In genomic region chr11:19955701-19956100, GRCm38 (mm10) we compare ENCODE assay signal across 18 mouse cellular contexts. TPM values are rescaled to one million over a fixed set of nuclear protein-coding genes. Genes with fewer than 3 reads are reported as not detected.
A peak's percentile ranks its signal among the peaks of the same experiment; 100 is the strongest.
DNase-seq lines count a peak whose midpoint lies in the region; ATAC-seq and TF ChIP-seq lines count a peak whose summit lies in the region.
"Had no signal": no experiment of that assay in that cellular context is flagged by ENCODE, and none has a peak within 500 bp of the region (broad histone marks: within the 10 kb centered on the region; RNA-seq: fewer than 3 reads in every experiment).

No protein-coding gene starts in this region.

- no peak for DNase-seq in embryonic facial prominence, embryonic 10.5 days (ENCODE audit: low spot score)
- no peak for DNase-seq in right cerebral cortex, postnatal 14 days
- DNase-seq in layer of hippocampus, adult 18-20 months (ENCODE audit: low spot score in 2 of 2), result no peak
- DNase-seq: adrenal gland, adult 2 months; cerebellum, adult 8-10 months; cerebellum, postnatal 36 days; heart, postnatal 10 days had no signal

- H3K9me3 ChIP-seq in embryonic facial prominence, embryonic 15.5 days (replicated peaks), result no peaks in the 10 kb centered on the region
- H3K9me3 ChIP-seq in embryonic facial prominence, embryonic 10.5 days, result no peaks in the 10 kb centered on the region
- H3K9me3 ChIP-seq in ES-Bruce4 (replicated peaks; ENCODE audit: control insufficient read depth, insufficient read depth, low read length, poor library complexity, severe bottlenecking), result no peaks in the 10 kb centered on the region
- no peaks in the 10 kb centered on the region for H3K9me3 ChIP-seq in neural tube, embryonic 15.5 days (replicated peaks)
- H3K9me3 ChIP-seq: forebrain, embryonic 12.5 days; heart, embryonic 12.5 days; midbrain, embryonic 13.5 days had no signal

- TF ChIP-seq CTCF in ES-Bruce4 (IDR thresholded peaks at IDR 0.05; ENCODE audit: low read depth, low read length), result no peak
- TF ChIP-seq CTCF in cortical plate, adult 2 months (IDR thresholded peaks at IDR 0.05; ENCODE audit: extremely low read depth, insufficient read depth, low read length), result no peak

- no peaks in the 10 kb centered on the region for H3K36me3 ChIP-seq in embryonic facial prominence, embryonic 15.5 days
- peaks cover 3% of the 10 kb centered on the region; the same call in 1 of the 2 replicates for H3K36me3 ChIP-seq in embryonic facial prominence, embryonic 10.5 days (replicated peaks)
- H3K36me3 ChIP-seq in ES-Bruce4 (ENCODE audit: control insufficient read depth, insufficient read depth, low read length, poor library complexity, severe bottlenecking), result peaks cover 8% of the 10 kb centered on the region
- 0 out of 2 replicates have a peak, but pooled peaks cover 4% of the 10 kb centered on the region for H3K36me3 ChIP-seq in neural tube, embryonic 15.5 days
- H3K36me3 ChIP-seq: forebrain, embryonic 12.5 days; heart, embryonic 12.5 days; midbrain, embryonic 13.5 days had no signal

- no peaks in the 10 kb centered on the region for H3K27me3 ChIP-seq in embryonic facial prominence, embryonic 15.5 days
- H3K27me3 ChIP-seq in embryonic facial prominence, embryonic 10.5 days (replicated peaks; ENCODE audit: low read depth, poor library complexity, severe bottlenecking), result no peaks in the 10 kb centered on the region
- H3K27me3 ChIP-seq in ES-Bruce4 (ENCODE audit: control insufficient read depth, insufficient read depth, low read length, poor library complexity, severe bottlenecking), result no peaks in the 10 kb centered on the region
- no peaks in the 10 kb centered on the region for H3K27me3 ChIP-seq in neural tube, embryonic 15.5 days (replicated peaks)
- H3K27me3 ChIP-seq: forebrain, embryonic 12.5 days; heart, embryonic 12.5 days; midbrain, embryonic 13.5 days had no signal

- H3K4me1 ChIP-seq in embryonic facial prominence, embryonic 15.5 days, result peaks cover 42% of the 10 kb centered on the region
- peaks cover 43% of the 10 kb centered on the region for H3K4me1 ChIP-seq in embryonic facial prominence, embryonic 10.5 days
- H3K4me1 ChIP-seq in ES-Bruce4 (ENCODE audit: control insufficient read depth, insufficient read depth, low read length), result peaks cover 4% of the 10 kb centered on the region
- peaks cover 2% of the 10 kb centered on the region for H3K4me1 ChIP-seq in cortical plate, adult 2 months (ENCODE audit: control insufficient read depth, insufficient read depth, low read length)
- H3K4me1 ChIP-seq in neural tube, embryonic 15.5 days, result peaks cover 18% of the 10 kb centered on the region; the same call in 1 of the 2 replicates
- H3K4me1 ChIP-seq: forebrain, embryonic 12.5 days; midbrain, embryonic 13.5 days had no signal

- no peak for ATAC-seq in embryonic facial prominence, embryonic 15.5 days (ENCODE audit: insufficient number of reproducible peaks, low FRiP score, low TSS enrichment, low read depth)
- 0 out of 2 replicates have a peak, but pooled peaks have one; percentile 33 for ATAC-seq in neutrophil, adult 5-6 weeks (ENCODE audit: extremely low read depth, insufficient number of reproducible peaks, low FRiP score, poor library complexity, severe bottlenecking)
- no peak for ATAC-seq in neural tube, embryonic 15.5 days (ENCODE audit: low FRiP score)
- ATAC-seq: CD4-positive, CD25-positive, alpha-beta regulatory T cell, adult 4 months; hindbrain, postnatal 0 days; midbrain, embryonic 13.5 days had no signal

- no peak overlapping the region for H3K4me3 ChIP-seq in embryonic facial prominence, embryonic 15.5 days (replicated peaks)
- no peak overlapping the region for H3K4me3 ChIP-seq in embryonic facial prominence, embryonic 10.5 days
- H3K4me3 ChIP-seq in ES-Bruce4 (ENCODE audit: low read depth, low read length), result no peak overlapping the region
- no peak overlapping the region for H3K4me3 ChIP-seq in cortical plate, adult 2 months (ENCODE audit: insufficient read depth, low read length)
- no peak overlapping the region for H3K4me3 ChIP-seq in neural tube, embryonic 15.5 days (replicated peaks)
- H3K4me3 ChIP-seq: forebrain, embryonic 12.5 days; heart, embryonic 12.5 days; midbrain, embryonic 13.5 days had no signal

- TF ChIP-seq POLR2A in ES-Bruce4 (IDR thresholded peaks at IDR 0.05; ENCODE audit: insufficient read depth, low read length), result no peak
- no peak for TF ChIP-seq POLR2A in cortical plate, adult 2 months (IDR thresholded peaks at IDR 0.05; ENCODE audit: extremely low read depth, insufficient read depth, low read length)

- 69% methylated on average over 6 of the region's 6 CpGs for WGBS in embryonic facial prominence, embryonic 15.5 days
- WGBS in embryonic facial prominence, embryonic 10.5 days, result 94% methylated on average over 6 of the region's 6 CpGs
- 87% methylated on average over 6 of the region's 6 CpGs for WGBS in neural tube, embryonic 15.5 days

- no peak for TF ChIP-seq EP300 in ES-Bruce4 (IDR thresholded peaks at IDR 0.05; ENCODE audit: insufficient read depth, low read depth, low read length)

- no peak overlapping the region for H3K4me2 ChIP-seq in embryonic facial prominence, embryonic 15.5 days (replicated peaks)
- no peak overlapping the region for H3K4me2 ChIP-seq in neural tube, embryonic 15.5 days
- H3K4me2 ChIP-seq: forebrain, embryonic 12.5 days; heart, embryonic 12.5 days; midbrain, embryonic 13.5 days had no signal

- 0 out of 2 replicates have a peak overlapping the region, but pooled peaks have one; percentile 29 for H3K27ac ChIP-seq in embryonic facial prominence, embryonic 15.5 days (replicated peaks)
- H3K27ac ChIP-seq in embryonic facial prominence, embryonic 10.5 days (replicated peaks), result no peak overlapping the region
- H3K27ac ChIP-seq in ES-Bruce4 (ENCODE audit: insufficient read depth, low read length), result 0 out of 2 replicates have a peak overlapping the region, but pooled peaks have one; percentile 5
- 0 out of 2 replicates have a peak overlapping the region, but pooled peaks have one; percentile 40 for H3K27ac ChIP-seq in cortical plate, adult 2 months (ENCODE audit: insufficient read depth, low read length)
- no peak overlapping the region for H3K27ac ChIP-seq in neural tube, embryonic 15.5 days (replicated peaks)
- H3K27ac ChIP-seq: forebrain, embryonic 12.5 days; hindbrain, postnatal 0 days; macrophage; midbrain, embryonic 13.5 days had no signal

- H3K9ac ChIP-seq in embryonic facial prominence, embryonic 15.5 days, result no peak overlapping the region
- H3K9ac ChIP-seq in ES-Bruce4 (ENCODE audit: low read depth, poor library complexity, severe bottlenecking), result no peak overlapping the region
- no peak overlapping the region for H3K9ac ChIP-seq in neural tube, embryonic 15.5 days (replicated peaks)
- H3K9ac ChIP-seq: forebrain, embryonic 12.5 days; heart, embryonic 12.5 days; midbrain, embryonic 13.5 days had no signal

RNA-seq across cellular contexts. Expression of gene Spred2, which starts 31.5 kb away (rescaled TPM):
- 8.5 and 9.7 TPM in 2 replicates for polyA plus RNA-seq in embryonic facial prominence, embryonic 15.5 days (2015; fragmentation: Nextera tagmentation; extraction: Ambion mirVana)
- 8.3 and 8.6 TPM in 2 replicates for polyA plus RNA-seq in embryonic facial prominence, embryonic 10.5 days (2016; fragmentation: Nextera tagmentation; extraction: Ambion mirVana)
- 41.9 and 43.5 TPM in 2 replicates for polyA plus RNA-seq in ES-Bruce4 (2011; ENCODE audit: insufficient read depth, insufficient read length, low read depth, missing spikeins)
- polyA plus RNA-seq in cortical plate, adult 2 months (2012; rRNA removed), result 42.0 and 43.0 TPM in 2 replicates
- 2.6 and 2.8 TPM in 2 replicates for total RNA-seq in neutrophil, adult 5-6 weeks (2017)
- polyA plus RNA-seq in neural tube, embryonic 15.5 days (2015; fragmentation: Nextera tagmentation; extraction: Ambion mirVana), result 7.2 and 8.4 TPM in 2 replicates
- 10 to 100 TPM; 92.2 to 97.0 TPM for total RNA-seq in layer of hippocampus, adult 18-20 months (2021)

Comparison
In these comparisons a context has a peak if more than half of its experiments do, and no peak if none do; other contexts are left out.
1. H3K27ac ChIP-seq: peak in embryonic facial prominence, embryonic 15.5 days (single experiment), ES-Bruce4 (single experiment) and cortical plate, adult 2 months (single experiment); none in embryonic facial prominence, embryonic 10.5 days (single experiment) and neural tube, embryonic 15.5 days (single experiment).